Mouse (Mus musculus): Measurements from ENCODE around the gene Saa2.
A peak's percentile ranks its signal among the peaks of the same experiment; 100 is the strongest.

Gene Saa2

GRCm38 (mm10) chr7:46761049-46761795 is 9.6 kb downstream of the Saa2 start:
- DNase-seq (ENCODE audit: extremely low spot score, low spot score) = no peak

- no peak for DNase-seq (ENCODE audit: extremely low spot score, low spot score)
These were observed 11.0 kb downstream of the Saa2 start for GRCm38 (mm10) chr7:46762601-46763000.

- no peak for DNase-seq (ENCODE audit: extremely low spot score, low spot score)
These were observed 13.1 kb downstream of the Saa2 start for GRCm38 (mm10) chr7:46764672-46765071.

- no peak for DNase-seq (ENCODE audit: extremely low spot score, low spot score)
These were observed 15.8 kb downstream of the Saa2 start for GRCm38 (mm10) chr7:46767371-46767770.

- DNase-seq (ENCODE audit: extremely low spot score, low spot score) = no peak
These were observed 16.9 kb downstream of the Saa2 start for GRCm38 (mm10) chr7:46768451-46768850.

- DNase-seq (ENCODE audit: extremely low spot score, low spot score) = peak; percentile 71
These were observed 19.1 kb downstream of the Saa2 start for GRCm38 (mm10) chr7:46770706-46771105.

- DNase-seq (ENCODE audit: extremely low spot score, low spot score) = no peak
These were observed 37.7 kb downstream of the Saa2 start for GRCm38 (mm10) chr7:46789177-46789849.

- DNase-seq (ENCODE audit: extremely low spot score, low spot score) = no peak
These were observed 42.3 kb downstream of the Saa2 start for GRCm38 (mm10) chr7:46793871-46794270.

- peak; percentile 99 for DNase-seq (ENCODE audit: extremely low spot score, low spot score)
These were observed 44.0 kb downstream of the Saa2 start, which contains the start of the genes Hps5 and Gtf2h1 for GRCm38 (mm10) chr7:46795287-46796205. TSS of gene Hps5 (minus strand) at chr7:46796064. TSS of gene Gtf2h1 (plus strand) at chr7:46796103.

GRCm38 (mm10) chr7:46796206-46796679 is 44.7 kb downstream of the Saa2 start:
- no peak for DNase-seq (ENCODE audit: extremely low spot score, low spot score)

- DNase-seq (ENCODE audit: extremely low spot score, low spot score) = no peak
These were observed 45.2 kb downstream of the Saa2 start for GRCm38 (mm10) chr7:46796779-46797178.

Measured in neural tube, embryonic 10.5 days (tissue).